Mouse (Mus musculus): ENCODE measurements around the gene Ube2cbp. TPM values are rescaled to one million over a fixed set of nuclear protein-coding genes. Genes with fewer than 3 reads are reported as not detected.

Gene Ube2cbp
- total RNA-seq, 2 experiments from 2014 or later: 4.1 to 4.6 TPM

GRCm38 (mm10) chr9:86335588-86335987 is 129.2 kb downstream of the Ube2cbp start:
- intact Hi-C loops (cut with DNase I): no loop called here
- no peak for DNase-seq (ENCODE audit: low spot score in 2 of 2)

- no peak for DNase-seq (ENCODE audit: low spot score in 2 of 2)
- intact Hi-C loops (cut with DNase I): no loop called here
Observed at GRCm38 (mm10) chr9:86334357-86334756, 130.4 kb downstream of the Ube2cbp start.

DNA sequence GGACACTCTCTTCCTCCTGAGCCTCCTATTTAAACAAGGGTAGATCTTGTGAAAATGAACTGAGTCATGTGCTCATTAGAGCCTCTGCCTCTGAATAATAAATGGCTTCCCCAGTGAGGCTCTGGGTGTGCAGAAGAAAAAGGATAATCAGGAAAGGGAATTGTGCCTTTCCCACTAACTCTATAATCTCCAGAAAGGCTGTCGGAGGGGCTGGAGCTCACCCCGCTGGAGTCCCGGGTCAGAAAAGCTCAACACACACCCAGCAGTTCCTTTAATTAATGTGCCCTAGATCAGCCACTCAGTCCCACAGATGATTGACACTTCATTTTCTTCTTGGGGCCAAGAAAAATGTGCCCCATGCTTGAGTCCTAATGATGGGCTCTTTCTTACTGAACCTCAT is 134.2 kb downstream of the Ube2cbp start:
- intact Hi-C loops (cut with DNase I): no loop called here
- no peak for DNase-seq (ENCODE audit: low spot score in 2 of 2)

DNA sequence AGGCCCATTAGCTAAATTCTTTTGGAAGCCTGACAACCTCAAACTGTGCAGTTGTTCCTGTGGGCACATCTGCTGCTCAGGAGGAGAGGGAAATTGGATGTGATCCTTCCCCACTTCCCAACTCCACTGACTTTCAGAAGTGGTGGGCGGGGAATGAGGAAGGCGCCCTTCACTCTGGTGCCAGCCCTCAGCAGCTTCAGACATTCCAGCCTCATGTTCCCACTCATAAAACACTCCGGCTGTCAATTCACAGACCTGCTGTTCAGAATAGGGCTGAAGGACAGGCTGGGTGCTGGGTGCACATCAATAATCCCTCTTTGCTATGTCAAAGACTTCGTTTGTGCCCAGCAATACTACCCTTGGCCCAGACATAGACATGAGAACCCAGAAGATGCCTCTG is 136.5 kb downstream of the Ube2cbp start:
- DNase-seq (ENCODE audit: low spot score in 2 of 2): no peak
- intact Hi-C loops (cut with DNase I): no loop called here

- no peak for DNase-seq (ENCODE audit: low spot score in 2 of 2)
Observed at GRCm38 (mm10) chr9:86327341-86327740, 137.4 kb downstream of the Ube2cbp start.

GRCm38 (mm10) chr9:86324772-86325171 is 140.0 kb downstream of the Ube2cbp start:
- intact Hi-C loops (cut with DNase I): no loop called here
- DNase-seq (ENCODE audit: low spot score in 2 of 2): no peak

More at GRCm38 (mm10) chr9:86327341-86327740, 137.4 kb downstream of the Ube2cbp start:
- intact Hi-C loops (cut with DNase I): no loop called here

- intact Hi-C loops (cut with DNase I): no loop called here
- no peak for DNase-seq (ENCODE audit: low spot score in 2 of 2)
Observed at GRCm38 (mm10) chr9:86319516-86320140, 145.1 kb downstream of the Ube2cbp start.

- intact Hi-C loops (cut with DNase I): no loop called here
- no peak for DNase-seq (ENCODE audit: low spot score in 2 of 2)
Observed at GRCm38 (mm10) chr9:86315700-86316099, 149.1 kb downstream of the Ube2cbp start.

- intact Hi-C loops (cut with DNase I): no loop called here
- no peak for DNase-seq (ENCODE audit: low spot score in 2 of 2)
Observed at GRCm38 (mm10) chr9:86308616-86309015, 156.1 kb downstream of the Ube2cbp start.

GRCm38 (mm10) chr9:86306556-86306955 is 158.2 kb downstream of the Ube2cbp start:
- intact Hi-C loops (cut with DNase I): no loop called here
- DNase-seq (ENCODE audit: low spot score in 2 of 2): no peak

GRCm38 (mm10) chr9:86301407-86301806 is 163.3 kb downstream of the Ube2cbp start:
- DNase-seq (ENCODE audit: low spot score in 2 of 2): no peak
- intact Hi-C loops (cut with DNase I): no loop called here

DNA sequence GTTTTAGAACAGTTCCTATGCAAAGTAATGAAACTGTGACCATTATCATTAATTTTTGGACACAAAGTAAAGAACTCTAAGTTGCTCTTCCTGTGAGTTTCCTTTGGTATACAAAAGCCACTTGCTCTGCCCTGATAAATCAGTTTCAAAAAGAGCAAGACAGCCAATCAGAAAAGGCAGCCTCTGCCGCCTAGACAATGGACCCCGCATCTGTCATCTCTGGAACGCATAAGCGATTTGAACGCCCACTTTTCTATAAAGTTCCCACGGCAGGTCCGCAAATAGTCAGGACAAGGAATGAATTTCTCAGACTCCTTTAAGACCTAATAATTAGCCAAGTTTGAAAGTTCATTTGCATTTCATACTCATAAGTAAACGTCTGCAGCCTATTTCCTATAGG is 166.2 kb downstream of the Ube2cbp start:
- DNase-seq (ENCODE audit: low spot score in 2 of 2): no peak
- intact Hi-C loops (cut with DNase I): no loop called here

GRCm38 (mm10) chr9:86298131-86298530 is 166.6 kb downstream of the Ube2cbp start:
- intact Hi-C loops (cut with DNase I): no loop called here

GRCm38 (mm10) chr9:86296683-86297638 is 167.8 kb downstream of the Ube2cbp start:
- intact Hi-C loops (cut with DNase I): no loop called here
- no peak for DNase-seq (ENCODE audit: low spot score in 2 of 2)

More at GRCm38 (mm10) chr9:86298131-86298530, 166.6 kb downstream of the Ube2cbp start:
- DNase-seq (ENCODE audit: low spot score in 2 of 2): no peak

GRCm38 (mm10) chr9:86287570-86287954 is 177.2 kb downstream of the Ube2cbp start:
- intact Hi-C loops (cut with DNase I): no loop called here
- no peak for DNase-seq (ENCODE audit: low spot score in 2 of 2)

DNA sequence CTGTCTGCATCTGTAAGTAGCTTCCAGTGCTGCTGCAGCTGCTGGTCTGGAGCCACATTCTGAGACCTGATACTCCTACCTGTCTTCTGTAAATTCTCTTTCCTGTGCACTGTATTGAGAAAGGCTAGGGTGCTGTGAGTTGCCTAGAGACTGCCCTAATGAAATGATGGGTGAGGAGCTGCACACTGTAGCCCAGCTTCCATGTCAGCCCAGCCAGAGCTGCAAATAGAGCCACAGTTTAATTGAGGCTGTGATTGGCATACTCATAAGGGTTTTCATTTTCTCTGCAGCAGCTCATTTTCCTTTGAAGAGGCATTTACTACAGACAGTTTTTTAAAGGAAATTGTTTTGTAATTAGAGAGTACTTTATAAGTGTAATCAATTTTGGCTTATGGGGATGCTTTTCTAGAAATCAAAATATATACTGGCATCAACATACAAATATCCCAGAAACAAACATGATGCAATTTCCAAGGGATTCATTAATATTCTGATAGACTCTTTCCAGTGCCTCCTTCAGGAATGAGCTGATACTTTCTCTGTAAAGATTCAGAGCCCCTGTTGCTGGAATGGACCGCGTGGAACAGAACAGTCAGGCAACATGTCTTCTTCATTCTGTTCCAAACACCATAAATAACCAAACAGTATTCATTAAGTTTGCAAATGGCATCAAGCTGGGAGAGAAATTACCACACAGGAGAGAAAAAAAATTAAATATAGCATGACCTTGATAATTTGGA is 177.8 kb downstream of the Ube2cbp start:
- intact Hi-C loops (cut with DNase I): no loop called here
- DNase-seq (ENCODE audit: low spot score in 2 of 2): no peak

DNA sequence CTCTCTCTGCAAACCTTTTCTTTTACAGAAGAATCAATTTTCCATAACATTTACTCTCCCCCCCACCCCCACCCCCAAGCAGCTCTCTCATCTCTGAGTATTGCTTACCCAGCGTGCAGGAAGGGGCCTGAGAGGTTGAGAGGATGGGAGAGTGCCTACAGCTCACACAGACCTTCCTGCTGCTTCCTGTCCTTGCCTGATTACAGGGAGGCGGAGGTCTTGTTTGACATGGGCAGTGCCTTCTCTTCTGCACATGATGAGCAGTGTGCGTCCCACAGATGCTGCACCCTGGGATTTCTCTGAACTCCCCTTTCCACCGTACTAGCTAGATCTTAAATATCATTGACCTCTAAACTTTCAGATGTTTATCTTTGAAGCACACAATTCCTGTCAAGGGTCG is 182.2 kb downstream of the Ube2cbp start:
- DNase-seq (ENCODE audit: low spot score in 2 of 2): no peak
- intact Hi-C loops (cut with DNase I): no loop called here

DNA sequence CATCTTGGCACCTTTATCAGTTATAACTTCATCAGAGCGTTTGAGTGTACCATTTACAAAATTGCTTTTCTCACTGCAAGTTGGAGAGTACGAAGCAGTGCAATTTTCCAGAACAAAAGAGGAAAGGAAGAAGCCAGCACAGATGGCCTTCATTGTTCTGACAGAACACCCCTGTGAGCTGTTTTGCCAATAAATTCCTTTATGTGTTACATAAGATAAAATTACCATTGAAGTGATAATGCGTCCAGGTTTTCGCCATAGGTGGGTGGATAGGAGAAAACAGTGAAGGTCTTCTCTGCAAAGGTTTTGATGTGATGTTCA is 183.6 kb downstream of the Ube2cbp start:
- intact Hi-C loops (cut with DNase I): no loop called here
- DNase-seq (ENCODE audit: low spot score in 2 of 2): no peak

DNA sequence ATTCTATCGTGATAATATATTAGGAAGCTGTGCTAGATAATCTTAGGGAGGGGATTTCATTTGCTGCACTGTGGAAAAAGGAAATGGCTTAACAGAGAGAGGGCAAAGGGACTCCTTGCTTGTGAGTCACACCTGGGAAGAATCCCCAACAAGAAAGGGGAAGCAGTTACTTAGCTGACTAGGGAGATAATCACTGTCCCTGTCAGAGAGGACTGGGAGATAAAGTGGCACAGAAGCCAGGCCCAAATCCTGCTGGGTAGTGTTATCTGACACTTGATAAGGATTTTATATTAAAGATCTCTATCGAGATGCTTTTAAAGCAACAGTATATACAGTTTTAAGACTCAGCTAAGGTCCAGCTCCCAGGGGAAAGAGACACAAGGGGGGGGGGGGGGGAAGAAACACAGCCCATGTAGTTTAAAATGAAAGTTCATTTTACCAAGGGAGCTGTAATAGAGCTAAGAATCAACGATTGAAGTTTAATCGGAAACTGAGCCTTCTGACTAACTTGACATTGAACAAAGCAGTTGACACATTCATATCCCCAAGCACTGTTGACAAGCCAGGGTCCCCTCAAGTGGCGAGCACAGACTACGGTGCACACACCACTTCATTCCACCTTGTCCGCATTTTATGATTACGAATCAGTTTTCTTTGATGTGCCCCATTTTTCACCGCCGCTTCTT is 184.1 kb downstream of the Ube2cbp start:
- intact Hi-C loops (cut with DNase I): no loop called here
- DNase-seq (ENCODE audit: low spot score in 2 of 2): no peak

DNA sequence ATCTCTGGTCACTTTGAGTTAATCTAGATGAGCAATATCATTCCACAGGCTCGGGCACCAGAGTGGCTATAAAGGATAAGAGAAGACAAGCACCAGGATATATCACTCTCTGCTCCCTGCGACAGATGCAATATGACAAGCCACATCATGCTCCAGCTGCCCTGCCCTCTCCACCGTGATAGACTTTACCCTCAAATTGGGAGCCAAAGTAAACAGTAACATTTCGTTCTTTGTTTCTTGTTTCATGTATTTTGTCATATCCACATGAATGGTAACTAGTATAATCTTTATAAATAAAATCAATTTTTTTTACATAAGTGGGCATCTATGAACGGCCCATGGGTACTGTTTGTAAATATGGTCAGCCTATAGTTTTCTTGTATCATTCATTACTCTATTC is 195.2 kb downstream of the Ube2cbp start:
- intact Hi-C loops (cut with DNase I): no loop called here
- DNase-seq (ENCODE audit: low spot score in 2 of 2): no peak
